In the genomic region with DNA sequence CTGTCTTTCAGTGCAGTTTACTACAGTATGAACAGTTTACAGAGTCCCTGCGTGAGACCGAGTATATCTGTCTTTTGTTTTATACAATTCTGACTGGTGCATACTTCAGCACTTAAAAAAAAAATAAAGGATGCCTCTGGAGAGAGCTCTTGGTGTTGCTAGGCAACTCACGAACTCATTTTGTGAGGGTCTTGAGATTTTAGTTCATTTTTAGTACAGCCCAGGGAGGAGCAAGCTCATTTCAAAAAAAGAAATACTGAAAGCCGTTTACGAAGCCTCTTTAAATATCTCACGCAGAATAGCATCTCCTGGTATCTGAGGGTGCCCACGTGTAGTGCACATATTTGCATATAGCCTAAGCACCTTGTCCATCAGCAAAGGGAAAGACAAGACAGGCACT, we compare ENCODE assay signal across 14 mouse cellular contexts. TPM values are rescaled to one million over a fixed set of nuclear protein-coding genes. Genes with fewer than 3 reads are reported as not detected.
DNase-seq lines count a peak whose midpoint lies in the region; ATAC-seq and TF ChIP-seq lines count a peak whose summit lies in the region.
"Had no signal": no experiment of that assay in that cellular context is flagged by ENCODE, and none has a peak within 500 bp of the region (broad histone marks: within the 10 kb centered on the region; RNA-seq: fewer than 3 reads in every experiment).

No protein-coding gene starts in this region.

- DNase-seq in intestine, embryonic 14.5 days (ENCODE audit: low spot score), result no peak
- DNase-seq in gastrocnemius, adult 2 months, result no peak
- DNase-seq in retina, embryonic 14.5 days (ENCODE audit: low spot score), result no peak
- DNase-seq: cerebellum, postnatal 14 days; lung, postnatal 10 days had no signal

- no peak overlapping the region for H3K4me3 ChIP-seq in intestine, embryonic 14.5 days (ENCODE audit: low read depth, low read length)
- no peak overlapping the region for H3K4me3 ChIP-seq in intestine, embryonic 16.5 days (ENCODE audit: low read length)
- no peak overlapping the region for H3K4me3 ChIP-seq in embryonic facial prominence, embryonic 12.5 days
- H3K4me3 ChIP-seq in forebrain, embryonic 15.5 days, result no peak overlapping the region
- H3K4me3 ChIP-seq in midbrain, embryonic 12.5 days, result no peak overlapping the region
- no peak overlapping the region for H3K4me3 ChIP-seq in gastrocnemius, adult 2 months
- H3K4me3 ChIP-seq: erythroblast, embryonic 14.5 days; limb, embryonic 13.5 days; neural tube, embryonic 12.5 days had no signal

- no peaks in the 10 kb centered on the region for H3K9me3 ChIP-seq in intestine, embryonic 14.5 days (ENCODE audit: control insufficient read depth, low read length)
- H3K9me3 ChIP-seq in intestine, embryonic 16.5 days (ENCODE audit: control insufficient read depth, low read length), result no peaks in the 10 kb centered on the region
- no peaks in the 10 kb centered on the region for H3K9me3 ChIP-seq in embryonic facial prominence, embryonic 12.5 days
- no peaks in the 10 kb centered on the region for H3K9me3 ChIP-seq in forebrain, embryonic 15.5 days
- H3K9me3 ChIP-seq in midbrain, embryonic 12.5 days, result no peaks in the 10 kb centered on the region
- H3K9me3 ChIP-seq: limb, embryonic 13.5 days; neural tube, embryonic 12.5 days had no signal

- TF ChIP-seq CTCF in gastrocnemius, adult 2 months (IDR thresholded peaks at IDR 0.05), result no peak

- H3K4me2 ChIP-seq in intestine, embryonic 14.5 days (ENCODE audit: low read length), result 0 out of 2 replicates have a peak overlapping the region, but pooled peaks have one; percentile 28
- H3K4me2 ChIP-seq in intestine, embryonic 16.5 days (ENCODE audit: low read depth, low read length), result no peak overlapping the region
- 0 out of 2 replicates have a peak overlapping the region, but pooled peaks have one; percentile 14 for H3K4me2 ChIP-seq in embryonic facial prominence, embryonic 12.5 days (replicated peaks)
- H3K4me2 ChIP-seq in forebrain, embryonic 15.5 days (replicated peaks), result 0 out of 2 replicates have a peak overlapping the region, but pooled peaks have one; percentile 9
- H3K4me2 ChIP-seq in midbrain, embryonic 12.5 days (replicated peaks), result peak overlapping the region; percentile 19
- H3K4me2 ChIP-seq: limb, embryonic 13.5 days had no signal

- H3K27ac ChIP-seq in intestine, embryonic 14.5 days (ENCODE audit: low read depth), result no peak overlapping the region
- no peak overlapping the region for H3K27ac ChIP-seq in intestine, embryonic 16.5 days (ENCODE audit: low read length)
- H3K27ac ChIP-seq in embryonic facial prominence, embryonic 12.5 days, result no peak overlapping the region
- peak overlapping the region; percentile 47 for H3K27ac ChIP-seq in forebrain, embryonic 15.5 days (replicated peaks)
- H3K27ac ChIP-seq in midbrain, embryonic 12.5 days (replicated peaks), result peak overlapping the region; percentile 4; the same call in 1 of the 2 replicates
- no peak overlapping the region for H3K27ac ChIP-seq in gastrocnemius, adult 2 months
- H3K27ac ChIP-seq: kidney, postnatal 0 days; limb, embryonic 13.5 days; neural tube, embryonic 12.5 days had no signal

- H3K27me3 ChIP-seq in intestine, embryonic 14.5 days (replicated peaks; ENCODE audit: control insufficient read depth, insufficient read depth, low read length), result no peaks in the 10 kb centered on the region
- no peaks in the 10 kb centered on the region for H3K27me3 ChIP-seq in intestine, embryonic 16.5 days (replicated peaks; ENCODE audit: control insufficient read depth, insufficient read depth, low read length)
- no peaks in the 10 kb centered on the region for H3K27me3 ChIP-seq in embryonic facial prominence, embryonic 12.5 days
- no peaks in the 10 kb centered on the region for H3K27me3 ChIP-seq in forebrain, embryonic 15.5 days
- no peaks in the 10 kb centered on the region for H3K27me3 ChIP-seq in midbrain, embryonic 12.5 days
- H3K27me3 ChIP-seq: limb, embryonic 13.5 days; neural tube, embryonic 12.5 days had no signal

- no peak for ATAC-seq in intestine, embryonic 14.5 days (replicated peaks; ENCODE audit: low FRiP score, low TSS enrichment, low read depth)
- ATAC-seq in intestine, embryonic 16.5 days, result no peak
- ATAC-seq in embryonic facial prominence, embryonic 12.5 days (ENCODE audit: insufficient number of reproducible peaks, insufficient read depth, low FRiP score, low TSS enrichment), result no peak
- peak; percentile 53 for ATAC-seq in forebrain, embryonic 15.5 days (replicated peaks)
- no peak for ATAC-seq in midbrain, embryonic 12.5 days (ENCODE audit: low FRiP score, low read depth)
- ATAC-seq in granulocyte monocyte progenitor cell, adult 5-6 weeks (replicated peaks; ENCODE audit: poor library complexity, severe bottlenecking), result no peak

- H3K4me1 ChIP-seq in intestine, embryonic 14.5 days (replicated peaks; ENCODE audit: control insufficient read depth, insufficient read depth, low read length), result peaks cover 15% of the 10 kb centered on the region
- peaks cover 15% of the 10 kb centered on the region; the same call in 1 of the 2 replicates for H3K4me1 ChIP-seq in intestine, embryonic 16.5 days (ENCODE audit: control insufficient read depth, insufficient read depth, low read length)
- peaks cover 15% of the 10 kb centered on the region for H3K4me1 ChIP-seq in embryonic facial prominence, embryonic 12.5 days
- H3K4me1 ChIP-seq in forebrain, embryonic 15.5 days, result peaks cover 20% of the 10 kb centered on the region
- peaks cover 24% of the 10 kb centered on the region for H3K4me1 ChIP-seq in midbrain, embryonic 12.5 days

- no peak overlapping the region for H3K9ac ChIP-seq in intestine, embryonic 14.5 days (ENCODE audit: low read length)
- no peak overlapping the region for H3K9ac ChIP-seq in intestine, embryonic 16.5 days (ENCODE audit: low read depth, low read length)
- H3K9ac ChIP-seq in embryonic facial prominence, embryonic 12.5 days, result no peak overlapping the region
- H3K9ac ChIP-seq in forebrain, embryonic 15.5 days (replicated peaks), result no peak overlapping the region
- no peak overlapping the region for H3K9ac ChIP-seq in midbrain, embryonic 12.5 days (replicated peaks)
- H3K9ac ChIP-seq: limb, embryonic 13.5 days; neural tube, embryonic 12.5 days had no signal

- H3K36me3 ChIP-seq in intestine, embryonic 14.5 days (ENCODE audit: control insufficient read depth, insufficient read depth, low read length), result peaks cover 4% of the 10 kb centered on the region; the same call in 1 of the 2 replicates
- no peaks in the 10 kb centered on the region for H3K36me3 ChIP-seq in intestine, embryonic 16.5 days (ENCODE audit: control insufficient read depth, insufficient read depth, low read length)
- H3K36me3 ChIP-seq in embryonic facial prominence, embryonic 12.5 days, result 0 out of 2 replicates have a peak, but pooled peaks cover 5% of the 10 kb centered on the region
- H3K36me3 ChIP-seq in forebrain, embryonic 15.5 days, result peaks cover 14% of the 10 kb centered on the region
- H3K36me3 ChIP-seq in midbrain, embryonic 12.5 days, result peaks cover 22% of the 10 kb centered on the region

- WGBS in intestine, embryonic 14.5 days, result 29% methylated on average over 7 of the region's 7 CpGs
- 30% methylated on average over 7 of the region's 7 CpGs for WGBS in intestine, embryonic 16.5 days
- WGBS in embryonic facial prominence, embryonic 12.5 days, result 50% methylated on average over 7 of the region's 7 CpGs
- WGBS in forebrain, embryonic 15.5 days, result 5% methylated on average over 7 of the region's 7 CpGs
- 8% methylated on average over 7 of the region's 7 CpGs for WGBS in midbrain, embryonic 12.5 days

- intact Hi-C loops in gastrocnemius, adult 2 months (cut with DNase I), result no loop called here

RNA-seq across cellular contexts. Expression of a gene that starts 20.9 kb away (rescaled TPM):
- 35.9 and 37.6 TPM in 2 replicates for polyA plus RNA-seq in intestine, embryonic 14.5 days (2014; fragmentation: Nextera tagmentation; extraction: Ambion mirVana)
- 51.4 and 61.1 TPM in 2 replicates for polyA plus RNA-seq in intestine, embryonic 16.5 days (2015; fragmentation: Nextera tagmentation; extraction: Ambion mirVana)
- 34.9 and 37.7 TPM in 2 replicates for polyA plus RNA-seq in embryonic facial prominence, embryonic 12.5 days (2016; fragmentation: Nextera tagmentation; extraction: Ambion mirVana)
- 139 and 147 TPM in 2 replicates for polyA plus RNA-seq in forebrain, embryonic 15.5 days (2015; fragmentation: Nextera tagmentation; extraction: Ambion mirVana)
- polyA plus RNA-seq in midbrain, embryonic 12.5 days (2016; fragmentation: Nextera tagmentation; extraction: Ambion mirVana), result 116 and 122 TPM in 2 replicates
- under 1 TPM; 0.25 to 0.66 TPM for total RNA-seq in gastrocnemius, adult 2 months (2021)
- 0.41 and 4.8 TPM in 2 replicates for total RNA-seq in granulocyte monocyte progenitor cell, adult 5-6 weeks (2014; fragmentation: Nextera tagmentation)
- 0.98 and 1.2 TPM in 2 replicates for total RNA-seq in granulocyte monocyte progenitor cell, adult 5-6 weeks (2017)
- polyA plus RNA-seq: erythroblast, embryonic 14.5 days had no signal

RNA-seq across cellular contexts. Expression of a gene that starts 54.9 kb away (rescaled TPM):
- polyA plus RNA-seq in intestine, embryonic 14.5 days (2014; fragmentation: Nextera tagmentation; extraction: Ambion mirVana), result 37.1 and 40.5 TPM in 2 replicates
- 9.4 and 15.3 TPM in 2 replicates for polyA plus RNA-seq in intestine, embryonic 16.5 days (2015; fragmentation: Nextera tagmentation; extraction: Ambion mirVana)
- 35.3 and 41.7 TPM in 2 replicates for polyA plus RNA-seq in embryonic facial prominence, embryonic 12.5 days (2016; fragmentation: Nextera tagmentation; extraction: Ambion mirVana)
- polyA plus RNA-seq in forebrain, embryonic 15.5 days (2015; fragmentation: Nextera tagmentation; extraction: Ambion mirVana), result 25.5 and 27.6 TPM in 2 replicates
- 43.6 and 47.0 TPM in 2 replicates for polyA plus RNA-seq in midbrain, embryonic 12.5 days (2016; fragmentation: Nextera tagmentation; extraction: Ambion mirVana)
- 1 to 10 TPM; 1.8 to 4.5 TPM for total RNA-seq in gastrocnemius, adult 2 months (2021)
- total RNA-seq in granulocyte monocyte progenitor cell, adult 5-6 weeks (2014; fragmentation: Nextera tagmentation), result 27.1 and 28.8 TPM in 2 replicates
- total RNA-seq in granulocyte monocyte progenitor cell, adult 5-6 weeks (2017), result 7.9 and 18.9 TPM in 2 replicates

Comparison
In these comparisons a context has a peak if more than half of its experiments do, and no peak if none do; other contexts are left out.
1. H3K27ac ChIP-seq: peak in forebrain, embryonic 15.5 days (single experiment) and midbrain, embryonic 12.5 days (single experiment); none in intestine, embryonic 14.5 days (single experiment), intestine, embryonic 16.5 days (single experiment), embryonic facial prominence, embryonic 12.5 days (single experiment) and gastrocnemius, adult 2 months (single experiment).